Mouse (Mus musculus) megakaryocyte, adult 5-6 weeks (primary cell): ENCODE results near the gene Pramef12. TPM values are rescaled to one million over a fixed set of nuclear protein-coding genes. Genes with fewer than 3 reads are reported as not detected.
"Not testable (repeated sequence)": the region's sequence is repeated elsewhere in the genome, so short reads cannot be mapped to it uniquely, and the experiment has no call there.

Experiments
- ATAC-seq: 2 replicates; pipeline ENCODE4 v1.8.0; 2016; ENCODE audit warnings: mild to moderate bottlenecking, inconsistent platforms; ENCODE audit not compliant: poor library complexity, severe bottlenecking
- total RNA-seq, 2 experiments: library from RNA; stranded (forward) in 1 of 2; stranded (reverse) in 1 of 2; fragments of 153-499, 151-499 nt in 1 of 2; fragments of 221-1000, 200-1000 nt in 1 of 2; gene quantifications; 2 replicates each; pipeline versions ENCODE4 v1.2.3 to v1.2.4; 2015 to 2017

The Pramef12 gene
- total RNA-seq (2015) (not detected in 2 replicates), total RNA-seq (2017) (not detected in 2 replicates)

DNA sequence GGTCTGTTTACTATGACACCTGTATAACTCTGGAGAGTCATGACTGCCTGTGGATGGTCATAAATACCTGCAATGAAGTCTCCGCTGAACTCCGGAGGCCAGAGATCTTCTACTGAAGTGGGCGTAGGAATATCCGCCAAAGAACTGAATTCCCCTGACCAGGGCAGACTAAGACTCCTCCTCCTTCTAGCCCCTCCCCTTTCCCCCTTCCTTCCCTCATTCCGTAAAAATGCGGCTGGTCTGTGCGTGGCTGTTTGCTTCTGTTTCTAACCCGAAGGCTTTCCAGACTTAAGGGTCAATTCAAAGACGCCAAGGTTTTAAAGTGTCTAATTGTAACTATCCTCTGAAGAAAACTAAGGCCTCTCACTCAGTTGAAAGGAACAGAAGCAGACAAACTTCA, at the start of gene Pramef12:
Pramef12 (minus strand) TSS at position 175 of the 400 bp plus-strand sequence.
- no peak for ATAC-seq

DNA sequence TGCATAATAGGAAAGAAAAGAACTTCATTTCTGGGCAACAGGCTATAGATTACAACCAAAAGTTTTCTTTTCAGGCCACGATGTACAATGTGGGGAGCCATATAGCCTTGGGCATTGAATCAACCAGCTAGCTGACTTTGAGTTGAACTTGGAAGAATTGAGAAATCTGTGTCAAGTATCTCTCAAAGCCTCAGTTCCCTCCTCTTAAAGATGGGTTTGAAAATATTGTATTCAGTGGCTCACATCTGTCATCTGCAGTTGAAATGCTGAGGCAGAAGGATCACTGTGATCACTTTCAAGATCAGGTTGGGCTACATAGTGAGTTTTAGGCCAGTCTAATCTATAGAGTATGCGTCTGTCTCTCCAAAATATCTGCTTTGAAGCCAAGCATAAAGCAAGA, 45.0 kb upstream of the Pramef12 start, which contains the start of gene Gm9944:
Gm9944 (minus strand) TSS at position 101 of the 400 bp plus-strand sequence.
- no peak for ATAC-seq

DNA sequence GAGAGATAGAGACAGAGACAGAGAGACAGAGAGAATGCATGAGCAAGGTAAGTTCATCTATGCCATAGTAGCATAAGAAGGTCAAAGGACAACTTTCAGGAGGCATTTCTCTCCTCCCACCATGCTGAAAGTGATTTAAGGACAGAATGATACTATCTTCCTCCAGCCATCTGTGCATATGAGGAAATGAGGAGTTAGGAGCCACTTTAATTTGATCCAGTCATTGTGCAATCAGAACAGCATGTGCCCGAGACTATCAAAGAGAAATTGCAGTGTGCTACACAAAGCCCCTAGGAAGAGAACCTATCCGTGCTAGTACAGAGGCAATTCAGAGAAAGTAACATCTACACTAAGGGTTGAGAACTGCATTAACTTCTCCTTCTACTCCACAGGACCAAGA, 40.3 kb upstream of the Pramef12 start:
- ATAC-seq: no peak

DNA sequence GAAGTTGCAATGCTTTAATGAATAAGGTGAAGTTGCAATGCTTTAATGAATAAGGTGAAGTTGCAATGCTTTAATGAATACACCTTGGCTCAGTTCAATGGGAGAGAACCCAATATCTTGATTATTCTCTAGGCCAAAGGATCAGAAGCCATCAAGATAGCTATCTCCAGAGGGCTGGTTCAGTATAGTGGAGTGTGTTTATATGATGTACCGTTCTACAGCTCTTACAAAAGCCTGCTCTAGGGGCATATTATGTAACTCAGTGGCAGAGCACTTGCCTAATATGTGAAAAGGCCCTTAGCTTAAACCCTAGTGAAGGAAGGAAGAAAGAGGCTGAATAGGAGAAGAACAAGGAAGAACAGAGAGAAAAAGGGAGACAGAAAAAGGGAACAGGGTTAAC, 33.3 kb upstream of the Pramef12 start:
- no peak for ATAC-seq

DNA sequence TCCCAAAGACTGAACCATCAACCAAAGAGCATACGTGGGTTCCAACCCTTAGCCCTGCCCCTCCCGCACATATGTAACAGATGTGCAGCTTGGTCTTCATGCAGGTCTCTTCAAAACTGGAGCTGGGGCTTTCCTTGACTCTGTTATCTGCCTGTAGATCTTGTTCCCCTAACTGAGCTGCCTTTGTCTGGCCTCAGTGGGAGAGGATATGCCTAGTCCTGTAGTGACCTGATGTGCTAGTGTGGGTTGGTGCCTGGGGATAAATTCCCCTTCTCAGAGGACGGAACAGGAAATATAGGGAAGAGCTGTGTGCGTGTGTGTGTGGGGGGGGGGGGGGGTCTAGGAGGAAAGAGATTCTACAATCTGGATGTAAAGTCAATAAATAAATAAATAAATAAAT, 32.8 kb upstream of the Pramef12 start:
- ATAC-seq: no peak

DNA sequence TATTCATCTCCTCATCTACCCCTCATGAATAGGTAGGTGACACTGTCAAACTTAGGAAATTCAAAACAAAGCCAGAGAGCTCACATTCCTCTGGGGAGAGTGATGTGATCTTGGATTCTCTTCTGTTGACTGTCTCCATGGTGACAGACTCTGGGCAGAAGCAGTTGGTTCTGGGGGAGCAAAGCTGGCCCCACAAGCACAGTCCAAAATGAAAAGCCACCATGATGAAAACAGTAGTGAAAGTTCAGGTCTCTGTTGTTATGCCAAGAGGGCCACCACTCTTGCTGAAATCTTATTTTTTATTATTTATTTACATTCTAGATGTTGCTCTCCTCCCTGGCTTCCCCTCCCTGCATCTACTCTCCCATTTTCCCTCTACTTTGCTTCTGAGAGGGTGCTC, 30.4 kb upstream of the Pramef12 start, which contains the start of gene 1700012P22Rik:
1700012P22Rik (minus strand) TSS at position 101 of the 400 bp plus-strand sequence.
- no peak for ATAC-seq

DNA sequence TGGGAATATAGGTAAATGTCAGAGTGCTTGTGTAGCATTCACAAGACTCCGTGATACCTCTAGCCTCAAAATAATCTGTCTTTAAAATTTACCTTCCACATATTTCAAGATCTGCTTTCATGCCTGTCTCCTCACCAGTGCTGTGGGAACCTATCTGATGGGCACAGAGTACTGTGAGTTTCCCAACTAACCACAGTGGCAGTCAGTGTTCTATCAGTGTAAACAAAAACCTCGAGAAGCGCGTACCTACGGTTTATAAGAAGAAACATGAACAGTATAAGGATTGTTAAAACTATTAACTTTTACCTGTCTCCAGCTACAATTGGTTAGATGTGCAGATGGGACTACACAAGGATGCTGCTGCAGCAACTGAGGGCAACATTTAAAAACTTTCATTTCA, 25.0 kb upstream of the Pramef12 start:
- no peak for ATAC-seq

DNA sequence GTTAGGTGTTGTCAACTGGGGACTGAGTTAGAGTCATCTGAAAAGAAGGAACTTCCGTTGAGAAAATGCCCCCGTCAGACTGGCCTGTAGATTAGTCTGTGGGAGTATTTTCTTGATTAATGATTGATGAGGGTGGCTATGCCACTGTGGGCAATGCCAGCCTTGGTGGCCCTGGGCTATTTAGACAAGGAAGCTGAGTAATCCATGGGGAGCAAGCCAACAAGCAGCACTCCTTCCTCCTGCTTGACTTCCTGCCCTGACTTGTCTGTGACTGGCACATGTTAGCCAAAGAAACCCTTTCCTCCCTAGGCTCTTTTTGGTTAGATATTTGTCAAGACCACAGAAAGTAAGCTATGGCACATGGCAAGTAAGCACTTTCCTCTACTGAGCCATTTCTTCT, 22.5 kb upstream of the Pramef12 start:
- ATAC-seq: no peak

DNA sequence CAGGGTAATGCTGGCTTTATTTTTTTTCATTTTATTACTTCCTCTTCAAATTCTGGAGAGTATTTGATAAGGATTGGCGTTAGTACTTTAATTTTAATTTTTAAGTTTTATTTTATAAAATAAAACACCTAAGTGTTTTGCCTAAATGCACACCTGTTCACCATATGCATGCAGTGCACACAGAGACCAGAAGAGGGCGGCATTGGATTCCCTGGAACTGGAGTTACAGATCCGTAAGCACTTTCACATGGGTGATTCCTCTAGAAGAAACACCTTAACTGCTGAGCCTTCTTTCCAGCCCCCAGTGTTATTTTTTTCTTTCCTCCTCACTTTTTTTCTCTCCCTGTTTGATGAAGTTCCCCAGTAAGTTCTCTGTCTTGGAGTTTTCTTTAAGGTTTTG, 20.6 kb upstream of the Pramef12 start:
- no peak for ATAC-seq

DNA sequence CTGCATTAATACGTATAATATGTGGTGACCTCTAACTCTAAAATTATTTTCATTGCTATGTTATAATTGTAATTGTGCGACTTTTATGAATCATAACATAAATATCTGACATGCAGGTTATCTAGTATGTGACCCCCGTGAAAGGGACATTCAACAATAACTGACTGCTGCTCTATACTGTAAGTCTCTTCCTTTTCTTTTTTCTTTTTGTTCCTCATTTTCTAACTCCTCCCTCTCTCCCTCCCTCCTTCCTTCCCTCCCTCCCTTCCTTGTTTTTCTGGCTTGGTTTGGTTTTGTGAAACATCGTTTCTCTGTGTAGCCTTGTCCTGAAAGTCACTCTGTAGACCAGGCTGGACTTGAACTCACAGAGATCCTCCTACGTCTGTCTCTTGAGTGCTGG, 16.3 kb upstream of the Pramef12 start:
- ATAC-seq: no peak

DNA sequence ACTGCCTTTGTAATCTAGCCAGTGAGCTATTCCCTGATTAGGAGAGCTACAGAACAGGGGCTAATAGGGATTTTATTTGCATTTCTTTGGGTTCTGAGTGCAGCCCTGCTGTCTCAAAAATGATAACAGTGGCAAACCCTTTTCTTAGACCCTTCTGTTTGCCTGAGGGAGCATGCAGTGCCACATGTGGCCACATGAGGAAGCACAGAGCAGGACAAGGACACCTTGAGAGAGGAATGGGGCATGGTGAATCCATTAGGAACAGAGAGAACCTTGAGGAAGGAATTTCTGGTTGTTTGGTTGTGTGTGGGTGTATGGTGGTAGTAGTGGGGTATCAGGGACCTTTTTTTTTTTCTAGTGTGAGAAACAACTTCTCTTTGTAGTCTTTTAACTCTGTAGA, 12.4 kb upstream of the Pramef12 start:
- peak; percentile 54; the same call in 1 of the 2 replicates for ATAC-seq

DNA sequence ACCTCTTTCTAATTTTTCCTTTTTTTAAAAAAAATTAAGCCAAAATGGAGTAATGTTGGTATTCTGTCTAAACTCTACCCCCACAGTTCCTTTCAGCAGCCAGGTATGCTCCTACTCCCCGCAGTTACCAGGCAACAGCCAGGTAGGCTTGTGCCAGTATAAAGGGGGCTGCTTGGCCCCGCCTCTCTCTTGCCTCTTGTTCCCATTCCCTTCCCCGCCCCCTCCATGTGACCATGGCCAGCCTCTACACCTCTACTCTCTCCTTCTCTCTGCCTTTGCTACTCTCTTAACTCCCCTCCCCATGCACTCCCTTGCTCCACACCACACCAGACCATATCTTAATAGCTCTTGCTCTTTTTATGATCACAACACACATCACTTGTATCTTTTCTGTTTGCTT, 2.0 kb downstream of the Pramef12 start:
- no peak for ATAC-seq

DNA sequence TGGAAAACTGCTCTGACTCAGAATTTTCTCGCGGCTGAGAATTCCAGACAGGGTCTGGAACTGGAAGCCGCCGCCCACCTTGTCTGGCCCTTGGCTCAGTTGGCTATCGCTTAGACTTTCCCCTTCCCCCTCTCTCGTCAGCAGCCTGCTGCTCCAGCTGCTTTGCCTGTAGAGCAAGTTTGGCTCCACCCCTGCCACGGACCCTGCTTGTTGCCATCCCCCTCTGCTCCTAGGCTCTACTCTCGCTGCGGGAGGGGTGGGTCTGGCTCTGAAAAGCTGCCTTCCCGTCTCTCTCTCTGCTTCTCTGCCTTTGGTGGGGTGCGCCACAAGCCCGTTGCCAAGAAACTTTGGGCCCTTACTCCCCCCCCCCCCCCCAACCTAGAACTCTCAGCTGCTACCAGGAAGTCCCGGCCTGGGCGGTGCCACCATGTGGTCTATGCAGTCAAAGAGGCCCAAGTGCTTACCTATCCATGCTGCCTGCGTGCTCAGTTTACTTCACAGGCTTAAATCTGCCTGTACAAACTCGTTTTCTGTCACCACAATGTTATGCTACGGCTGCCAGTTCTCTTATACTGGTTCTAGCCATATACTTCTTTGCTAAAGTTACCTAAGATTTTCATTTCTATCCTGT, 3.7 kb downstream of the Pramef12 start:
- peak; percentile 38; the same call in 1 of the 2 replicates for ATAC-seq

DNA sequence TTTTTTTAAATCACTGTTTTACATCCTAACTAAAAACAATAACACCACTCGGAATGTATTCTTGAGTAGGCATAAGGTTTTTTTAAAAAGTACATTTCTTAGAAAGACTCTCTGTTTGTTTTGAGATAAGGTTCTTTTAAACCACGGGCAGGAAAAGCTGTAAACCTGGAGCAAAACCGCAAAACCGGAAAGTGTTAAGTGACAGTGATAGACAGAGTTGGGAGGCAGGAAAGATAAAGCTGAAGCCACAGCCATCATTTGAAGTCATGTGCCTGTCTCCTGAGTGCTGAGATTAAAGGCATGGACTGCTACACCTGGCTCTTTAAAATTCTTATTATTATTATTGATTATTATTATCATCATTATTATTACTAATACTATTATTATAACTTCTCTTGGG, 5.6 kb downstream of the Pramef12 start:
- ATAC-seq: no peak

DNA sequence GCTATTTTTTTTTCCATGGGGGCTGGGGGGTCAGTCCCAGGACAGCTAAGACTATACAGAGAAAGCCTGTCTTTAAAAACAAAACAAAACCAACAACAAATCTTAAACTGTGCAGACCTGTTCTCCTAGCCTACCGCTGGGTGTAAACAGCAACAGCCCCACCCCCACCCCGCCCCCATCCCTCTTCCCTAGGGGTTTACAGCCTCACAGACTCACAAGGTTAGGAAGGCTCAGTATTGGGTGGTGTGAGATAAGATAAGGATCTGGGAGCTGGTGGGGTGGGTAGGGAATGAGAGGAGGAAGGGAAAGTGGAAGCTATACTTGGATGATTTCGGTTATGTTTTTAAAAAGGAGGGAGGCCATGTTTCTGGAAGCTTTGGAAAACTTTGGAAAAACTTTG, 11.9 kb downstream of the Pramef12 start:
- ATAC-seq: no peak

DNA sequence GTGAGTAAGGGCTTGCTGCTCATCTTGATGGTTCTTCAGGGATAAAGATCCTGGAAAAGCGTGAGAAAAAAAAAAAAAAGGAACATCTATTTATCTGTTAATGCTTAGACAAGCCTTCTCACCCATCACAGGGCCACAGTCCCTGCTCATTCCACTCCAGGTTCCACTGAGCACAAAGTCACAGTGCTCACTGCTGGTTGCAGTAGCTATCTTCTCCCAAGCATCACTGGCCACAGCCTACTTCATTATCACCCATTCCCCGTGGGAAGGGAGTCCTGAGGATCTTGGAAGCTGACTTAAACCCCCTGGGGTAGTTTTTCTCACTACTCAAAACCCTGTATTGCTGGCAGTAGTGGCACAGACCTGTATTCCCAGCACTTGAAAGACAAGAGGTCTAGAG, 30.4 kb downstream of the Pramef12 start, which contains the start of gene Pramef20:
Pramef20 (minus strand) TSS at position 23 of the 400 bp plus-strand sequence.
- no peak for ATAC-seq

DNA sequence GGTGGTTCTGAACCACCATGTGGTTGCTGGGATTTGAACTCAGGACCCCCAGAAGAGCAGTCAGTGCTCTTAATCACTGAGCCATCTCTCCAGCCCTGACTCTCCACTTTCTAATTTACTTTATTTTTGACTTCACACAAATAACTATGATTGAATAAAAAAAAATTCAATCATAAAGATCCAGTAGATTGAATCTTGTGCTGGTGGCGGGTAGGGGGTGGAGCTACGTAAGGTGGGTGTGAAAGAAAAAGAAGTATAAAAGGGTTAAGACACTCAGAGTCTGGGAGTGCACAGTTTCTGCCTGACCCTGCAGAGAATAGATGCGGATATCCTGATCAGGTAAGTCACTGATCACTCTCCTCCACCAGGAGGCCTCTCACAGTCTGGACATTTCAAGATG, 50.6 kb downstream of the Pramef12 start, which contains the start of gene Gm13119:
Gm13119 (plus strand) TSS at position 301 of the 400 bp plus-strand sequence.
- not testable (repeated sequence) for ATAC-seq

Other genes starting within 250 kb of the Pramef12 start
- gene Oog3, start 245.8 kb downstream of the Pramef12 start, total RNA-seq (2015): not detected in 2 replicates
- gene Oog3, start 245.8 kb downstream of the Pramef12 start, total RNA-seq (2017): not detected in 2 replicates
- not detected in 2 replicates for gene Oog2, start 217.7 kb downstream of the Pramef12 start, total RNA-seq (2015)
- not detected in 2 replicates for gene Oog2, start 217.7 kb downstream of the Pramef12 start, total RNA-seq (2017)
- not detected in 2 replicates for gene C87977, start 195.1 kb downstream of the Pramef12 start, total RNA-seq (2015)
- not detected in 2 replicates for gene C87977, start 195.1 kb downstream of the Pramef12 start, total RNA-seq (2017)
- not detected in 2 replicates for gene Pramel5, start 128.0 kb downstream of the Pramef12 start, total RNA-seq (2015)
- not detected in 2 replicates for gene Pramel5, start 128.0 kb downstream of the Pramef12 start, total RNA-seq (2017)
- gene Gm13128, start 78.2 kb downstream of the Pramef12 start, total RNA-seq (2015): not detected in 2 replicates
- not detected in 2 replicates for gene Gm13128, start 78.2 kb downstream of the Pramef12 start, total RNA-seq (2017)
- gene Gm13119, start 50.5 kb downstream of the Pramef12 start, total RNA-seq (2015): not detected in 2 replicates
- gene Gm13119, start 50.5 kb downstream of the Pramef12 start, total RNA-seq (2017): not detected in 2 replicates
- not detected in 2 replicates for gene Pramef20, start 30.5 kb downstream of the Pramef12 start, total RNA-seq (2015)
- not detected in 2 replicates for gene Pramef20, start 30.5 kb downstream of the Pramef12 start, total RNA-seq (2017)
- gene 1700012P22Rik, start 30.3 kb upstream of the Pramef12 start, total RNA-seq (2015): not detected in 2 replicates
- gene 1700012P22Rik, start 30.3 kb upstream of the Pramef12 start, total RNA-seq (2017): not detected in 2 replicates
- not detected in 2 replicates for gene Gm9944, start 44.9 kb upstream of the Pramef12 start, total RNA-seq (2015)
- not detected in 2 replicates for gene Gm9944, start 44.9 kb upstream of the Pramef12 start, total RNA-seq (2017)
- not detected in 2 replicates for gene Aadacl3, start 55.3 kb upstream of the Pramef12 start, total RNA-seq (2015)
- gene Aadacl3, start 55.3 kb upstream of the Pramef12 start, total RNA-seq (2017): not detected in 2 replicates
- gene 9430007A20Rik, start 111.4 kb upstream of the Pramef12 start, total RNA-seq (2015): not detected in 2 replicates
- gene 9430007A20Rik, start 111.4 kb upstream of the Pramef12 start, total RNA-seq (2017): not detected in 2 replicates
- gene Gm13124, start 156.7 kb upstream of the Pramef12 start, total RNA-seq (2015): not detected in 2 replicates
- not detected in 2 replicates for gene Gm13124, start 156.7 kb upstream of the Pramef12 start, total RNA-seq (2017)
- gene Aadacl4, start 205.2 kb upstream of the Pramef12 start, total RNA-seq (2015): not detected in 2 replicates
- gene Aadacl4, start 205.2 kb upstream of the Pramef12 start, total RNA-seq (2017): not detected in 2 replicates